Mouse (Mus musculus): Measurements from ENCODE around the gene Itpkb.
"Not testable (repeated sequence)": the region's sequence is repeated elsewhere in the genome, so short reads cannot be mapped to it uniquely, and the experiment has no call there.

The Itpkb gene

DNA sequence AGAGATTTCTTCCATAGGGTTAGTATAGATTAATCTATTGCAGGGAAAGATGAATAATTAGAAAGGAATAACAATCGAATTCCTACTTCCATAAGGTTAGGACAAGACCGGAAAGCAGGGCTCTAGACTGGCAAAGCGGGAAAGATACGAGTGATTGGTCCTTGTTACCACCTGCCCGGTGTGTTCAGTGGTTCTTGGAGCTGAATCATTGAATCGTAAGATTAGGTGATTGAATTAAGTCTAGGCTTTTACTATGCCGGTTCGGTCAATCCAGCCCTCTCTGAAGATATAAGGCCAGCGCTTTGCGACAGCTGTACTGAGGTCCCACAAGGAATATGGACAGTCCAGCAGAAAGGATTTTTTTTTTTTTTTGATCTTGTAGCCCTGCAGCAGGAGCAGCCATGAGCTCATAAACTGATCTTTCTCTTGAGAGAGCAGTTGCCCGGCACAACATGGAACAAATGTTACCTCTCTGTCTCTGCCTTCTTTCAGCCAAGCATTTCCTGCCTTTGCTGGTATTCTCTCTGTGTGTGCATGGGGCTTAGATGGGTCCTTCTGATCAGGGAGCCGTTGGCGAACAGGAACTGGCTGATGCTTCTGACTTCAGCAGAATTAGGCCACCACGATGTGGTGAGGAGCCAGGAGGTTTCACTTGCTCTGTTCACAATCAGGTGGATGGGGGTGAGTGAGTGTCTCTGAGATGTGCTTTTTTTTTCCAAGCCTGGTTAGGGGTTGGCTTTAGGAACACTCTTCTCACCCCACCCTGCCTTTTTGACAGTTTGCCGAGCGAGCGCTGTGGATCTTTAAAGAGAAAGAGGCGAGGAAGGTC lies 35.9 kb downstream of the Itpkb start:
- in situ Hi-C loops (cut with MboI, MseI), result no loop called here

DNA sequence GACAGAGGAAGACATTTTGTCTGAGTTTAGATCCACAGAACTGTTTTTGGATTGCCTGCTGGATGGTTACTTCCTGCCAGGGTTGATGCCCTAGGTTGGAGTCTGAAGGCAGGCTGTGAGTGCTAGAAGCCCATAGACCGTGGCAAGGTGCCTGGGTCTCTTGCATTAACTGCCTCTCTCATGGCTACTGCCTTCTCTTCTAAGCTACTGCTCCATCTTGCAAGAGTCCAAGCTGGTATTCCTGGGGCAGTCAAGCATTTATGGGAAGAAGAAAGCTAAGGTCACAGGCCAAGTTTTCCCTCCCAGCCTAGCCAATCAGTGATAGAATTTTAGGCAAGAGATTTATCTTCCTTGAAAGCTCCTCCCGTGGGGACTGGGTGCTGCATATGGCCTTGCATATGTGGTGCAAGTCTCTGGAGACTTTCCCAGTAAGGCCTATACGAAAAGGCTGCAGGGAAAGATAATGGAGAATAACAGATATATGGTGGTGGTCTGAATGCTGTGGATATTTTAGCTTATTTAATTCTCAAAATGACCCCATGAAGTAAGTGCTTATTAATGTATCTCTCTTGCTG lies 36.8 kb downstream of the Itpkb start:
- in situ Hi-C loops (cut with MboI, MseI), result no loop called here

- in situ Hi-C loops (cut with MboI, MseI), result no loop called here
Observed at GRCm38 (mm10) chr1:180367626-180368025, 37.3 kb downstream of the Itpkb start.

DNA sequence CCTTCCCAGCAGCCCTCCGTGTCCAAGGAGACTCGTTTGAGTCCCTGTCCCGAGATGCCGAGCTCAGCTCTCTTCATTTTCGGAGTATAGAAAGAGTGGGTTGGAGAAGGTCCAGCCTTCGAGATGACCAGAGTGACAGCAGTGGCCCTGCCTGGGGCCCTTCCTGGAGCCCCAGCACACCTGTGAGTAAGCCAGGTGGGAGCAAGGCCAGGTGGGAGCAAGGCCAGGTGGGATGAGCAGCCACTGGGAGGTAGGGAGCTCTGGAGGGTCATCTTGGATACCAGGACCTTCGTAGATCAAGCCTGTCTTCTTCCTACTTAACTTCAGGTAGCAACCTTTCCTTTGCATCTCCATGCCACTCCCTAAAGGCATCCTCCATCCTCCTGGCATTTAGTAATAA lies 37.8 kb downstream of the Itpkb start:
- in situ Hi-C loops (cut with MboI, MseI), result no loop called here

GRCm38 (mm10) chr1:180368646-180369045 lies 38.4 kb downstream of the Itpkb start:
- in situ Hi-C loops (cut with MboI, MseI), result no loop called here

GRCm38 (mm10) chr1:180370858-180371652 lies 40.8 kb downstream of the Itpkb start:
- in situ Hi-C loops (cut with MboI, MseI), result no loop called here

DNA sequence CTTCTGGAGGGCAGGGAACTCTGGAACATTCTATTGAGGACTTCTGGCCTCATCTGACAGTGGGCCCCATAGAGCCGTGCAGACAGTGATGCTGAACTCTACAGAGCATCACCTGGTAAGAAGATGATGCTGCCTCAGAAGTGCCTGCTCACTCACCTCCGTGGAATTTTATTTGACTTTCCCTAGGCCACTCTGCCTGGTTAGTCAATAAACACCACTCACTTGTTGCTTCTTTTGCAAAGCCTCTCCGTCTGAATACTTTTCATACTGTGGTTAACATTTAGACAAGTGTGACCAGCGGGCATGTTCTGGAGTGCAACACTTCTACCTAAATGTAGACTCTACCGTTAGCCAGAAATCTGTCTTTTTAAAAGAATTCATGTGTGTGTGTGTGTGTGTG lies 42.0 kb downstream of the Itpkb start:
- in situ Hi-C loops (cut with MboI, MseI), result not testable (repeated sequence)

- in situ Hi-C loops (cut with MboI, MseI), result no loop called here
Observed at GRCm38 (mm10) chr1:180376598-180376997, 46.3 kb downstream of the Itpkb start.

GRCm38 (mm10) chr1:180379559-180379958 lies 49.3 kb downstream of the Itpkb start:
- in situ Hi-C loops (cut with MboI, MseI), result no loop called here

- in situ Hi-C loops (cut with MboI, MseI), result no loop called here
Observed at GRCm38 (mm10) chr1:180382358-180382757, 52.1 kb downstream of the Itpkb start.

DNA sequence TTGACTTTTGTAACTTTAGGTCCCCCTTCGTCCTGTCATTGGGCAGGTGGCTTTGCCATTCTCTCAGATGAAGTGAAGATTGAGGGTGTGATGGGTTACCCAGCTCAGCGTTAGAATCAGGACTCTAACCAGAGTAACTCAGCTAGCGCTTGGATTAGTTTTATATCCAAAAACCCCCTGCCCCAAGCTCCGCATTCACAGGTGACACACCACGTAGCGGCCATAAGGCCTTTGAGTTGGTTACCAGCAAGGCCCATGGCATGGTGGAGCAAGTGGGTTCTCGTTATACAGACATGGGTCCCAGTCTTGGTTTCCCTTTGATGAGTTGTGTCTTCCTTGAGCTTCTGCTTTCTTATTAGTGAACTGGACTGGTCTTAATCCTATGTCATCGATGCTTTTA lies 53.6 kb downstream of the Itpkb start:
- in situ Hi-C loops (cut with MboI, MseI), result no loop called here

DNA sequence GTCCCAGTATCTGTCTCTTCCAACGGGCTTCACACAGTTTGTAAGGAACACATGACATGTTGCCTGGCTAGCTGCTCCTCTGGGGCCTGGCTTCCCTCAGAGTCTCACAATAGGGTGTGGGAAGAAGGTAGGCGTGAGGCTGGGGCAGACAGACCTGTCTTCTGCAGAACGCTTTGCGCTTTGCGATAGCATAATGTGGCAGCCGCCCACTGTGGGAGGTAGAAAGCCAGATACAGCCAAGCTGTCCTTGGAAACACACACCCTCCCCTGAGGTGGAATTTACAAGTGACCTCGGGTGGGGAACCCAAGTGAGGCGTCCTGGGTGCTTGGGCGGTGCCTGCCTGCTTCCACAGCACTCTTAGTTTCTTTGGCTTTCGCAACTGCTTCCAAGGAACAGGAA lies 54.2 kb downstream of the Itpkb start:
- in situ Hi-C loops (cut with MboI, MseI), result no loop called here

DNA sequence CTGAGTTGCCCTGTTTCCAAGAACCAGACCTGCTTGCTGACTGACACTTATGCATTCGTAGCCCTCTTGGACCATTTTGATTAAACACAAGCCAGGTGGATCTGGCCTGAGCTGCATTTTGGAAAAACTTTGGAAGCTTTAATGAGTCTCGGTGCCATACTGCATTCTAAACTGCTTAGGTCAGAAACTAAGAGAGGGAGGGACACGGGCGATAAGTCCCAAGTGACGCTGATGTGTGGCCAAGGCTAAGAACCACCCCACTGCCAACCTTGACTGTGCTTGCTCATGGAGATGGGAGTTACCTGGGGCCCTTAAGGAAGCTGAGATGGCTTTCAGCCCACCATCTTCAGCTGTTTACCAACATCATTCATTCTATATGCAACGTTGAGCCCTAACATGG lies 55.0 kb downstream of the Itpkb start:
- in situ Hi-C loops (cut with MboI, MseI), result no loop called here

- in situ Hi-C loops (cut with MboI, MseI), result no loop called here
Observed at GRCm38 (mm10) chr1:180386951-180387749, 56.9 kb downstream of the Itpkb start.

DNA sequence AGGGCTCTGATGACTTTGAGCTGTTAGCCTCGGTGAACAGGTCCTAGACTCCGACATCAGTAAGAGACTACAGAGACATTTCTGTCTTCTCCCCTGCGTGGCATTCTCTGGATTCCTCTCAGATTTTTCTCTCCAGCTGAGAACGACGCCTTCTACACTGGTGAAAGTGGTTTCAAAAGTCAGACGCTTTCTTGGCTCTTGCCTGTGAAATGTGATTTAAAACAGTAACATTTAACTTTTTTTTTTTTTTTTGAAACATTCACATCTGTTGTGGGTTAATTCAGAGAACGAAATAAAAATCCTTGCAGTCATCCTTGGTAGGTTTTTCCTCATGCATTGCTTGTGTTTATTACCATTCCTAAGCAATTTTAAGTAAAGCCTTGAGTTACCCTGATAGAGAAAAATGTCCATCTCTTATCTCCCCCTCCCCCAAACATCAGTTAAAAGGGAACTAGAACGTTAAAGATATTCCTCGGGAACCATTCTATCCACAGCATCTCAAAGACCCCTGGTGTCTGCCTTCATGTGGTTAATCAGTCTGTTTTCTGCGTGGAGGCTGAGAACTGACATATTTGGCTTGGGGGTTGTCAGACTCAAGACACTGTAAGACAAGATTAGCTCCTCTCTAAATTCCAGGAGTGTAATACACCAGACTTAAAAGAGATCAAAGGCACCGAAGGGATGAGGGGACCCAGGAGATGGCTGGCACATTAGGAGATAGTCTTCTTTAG lies 57.6 kb downstream of the Itpkb start:
- in situ Hi-C loops (cut with MboI, MseI), result no loop called here

- in situ Hi-C loops (cut with MboI, MseI), result no loop called here
Observed at GRCm38 (mm10) chr1:180388481-180388880, 58.2 kb downstream of the Itpkb start.

GRCm38 (mm10) chr1:180389213-180389760 lies 59.0 kb downstream of the Itpkb start:
- in situ Hi-C loops (cut with MboI, MseI), result not testable (repeated sequence)

- in situ Hi-C loops (cut with MboI, MseI), result no loop called here
Observed at GRCm38 (mm10) chr1:180390321-180390731, 60.0 kb downstream of the Itpkb start.

DNA sequence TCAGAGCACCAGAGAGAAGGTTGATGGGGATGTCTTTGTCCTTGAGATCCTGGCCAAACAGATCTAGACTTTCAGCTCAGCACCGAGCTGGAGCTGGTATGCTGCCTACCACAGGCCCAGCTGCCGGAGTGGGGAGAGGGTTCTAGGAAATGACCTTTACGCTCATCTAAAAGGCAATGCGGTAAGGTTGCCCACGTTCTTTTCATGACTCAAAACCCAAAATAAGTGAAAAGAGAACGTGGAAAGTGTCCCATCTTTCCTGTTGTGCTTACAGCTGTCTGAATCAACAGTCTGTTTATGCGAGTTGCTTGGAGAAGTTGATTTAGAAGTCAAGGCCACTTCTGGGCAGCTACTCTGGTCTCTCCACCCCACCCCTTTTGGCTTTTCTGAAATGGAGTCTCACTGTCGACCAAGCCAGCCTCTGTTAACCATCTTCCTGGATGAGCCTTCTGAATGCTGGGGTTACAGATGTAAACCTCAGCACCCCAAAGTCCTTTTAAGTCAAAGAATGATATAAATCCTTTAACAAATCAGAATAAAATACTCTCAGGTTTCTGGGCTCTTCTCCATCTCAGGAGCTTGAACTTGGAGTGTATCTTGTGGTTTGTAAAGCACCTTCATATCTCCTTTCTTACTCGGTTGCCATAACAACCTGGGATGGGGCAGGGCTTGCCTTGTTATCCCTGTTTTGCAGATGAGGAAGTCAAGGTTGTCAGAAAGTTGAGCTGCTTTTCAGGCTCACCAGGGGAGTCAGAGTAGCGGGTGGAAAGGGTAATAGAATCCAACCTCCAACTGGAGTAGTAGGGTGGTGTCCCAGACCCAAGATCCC lies 60.7 kb downstream of the Itpkb start:
- in situ Hi-C loops (cut with MboI, MseI), result no loop called here

- in situ Hi-C loops (cut with MboI, MseI), result no loop called here
Observed at GRCm38 (mm10) chr1:180391575-180391945, 61.3 kb downstream of the Itpkb start.
